Comparison of ENCODE assay signal across 9 mouse cellular contexts in the genomic region with DNA sequence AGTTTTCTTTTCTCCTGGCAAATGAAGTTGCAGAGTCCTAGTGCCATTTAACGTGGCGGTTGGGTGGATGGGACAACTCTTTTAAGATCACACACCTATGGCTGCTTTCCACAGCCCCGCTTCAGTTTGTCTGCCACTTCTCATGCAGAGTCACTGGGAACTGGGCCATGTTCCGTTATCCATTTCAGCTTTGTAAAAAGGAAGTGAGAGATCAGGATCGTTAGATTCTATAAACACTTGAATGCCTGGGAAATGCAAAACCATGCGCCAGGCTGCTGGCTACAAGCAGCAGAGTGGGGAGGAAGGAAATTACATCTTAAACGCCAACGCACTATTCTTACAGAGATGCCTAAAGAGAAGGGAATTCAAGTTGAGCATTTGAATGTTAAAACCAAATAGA.
DNase-seq lines count a peak whose midpoint lies in the region; ATAC-seq and TF ChIP-seq lines count a peak whose summit lies in the region.
"Had no signal": no experiment of that assay in that cellular context is flagged by ENCODE, and none has a peak within 500 bp of the region (broad histone marks: within the 10 kb centered on the region; RNA-seq: fewer than 3 reads in every experiment).

No protein-coding gene starts in this region.

- no peak overlapping the region for H3K4me3 ChIP-seq in stomach, postnatal 0 days (ENCODE audit: low read depth, low read length)
- H3K4me3 ChIP-seq: erythroblast, embryonic 14.5 days had no signal

- ATAC-seq in stomach, postnatal 0 days (ENCODE audit: low FRiP score, low TSS enrichment) = no peak

- H3K36me3 ChIP-seq in stomach, postnatal 0 days (ENCODE audit: control insufficient read depth, insufficient read depth, low read length) = no peaks in the 10 kb centered on the region

- peak overlapping the region; percentile 29; the same call in 1 of the 2 replicates for H3K4me2 ChIP-seq in stomach, postnatal 0 days (replicated peaks; ENCODE audit: low read depth)

- 35% methylated on average over 8 of the region's 8 CpGs for WGBS in stomach, postnatal 0 days

- peak; percentile 12 for DNase-seq in gastrocnemius, postnatal 10 days
- no peak for DNase-seq in gastrocnemius, adult 8-10 months (ENCODE audit: low spot score in 2 of 2)
- DNase-seq in thymus, postnatal 25 days = peak; percentile 33
- no peak for DNase-seq in thymus, postnatal 14 days
- peak; percentile 10 to 31 for DNase-seq in left cerebral cortex, postnatal 36 days (ENCODE audit: low spot score in 2 of 2)
- no peak for DNase-seq in stomach, postnatal 0 days (ENCODE audit: low spot score)
- DNase-seq in embryo, embryonic 10 days (ENCODE audit: low spot score) = no peak
- DNase-seq in urinary bladder, postnatal 25 days (ENCODE audit: low spot score) = no peak

- no peaks in the 10 kb centered on the region for H3K4me1 ChIP-seq in stomach, postnatal 0 days (replicated peaks; ENCODE audit: control insufficient read depth, insufficient read depth)

- H3K27ac ChIP-seq in stomach, postnatal 0 days (replicated peaks) = peak overlapping the region; percentile 35; the same call in 1 of the 2 replicates

- H3K9me3 ChIP-seq in stomach, postnatal 0 days (ENCODE audit: control insufficient read depth, low read length) = no peaks in the 10 kb centered on the region

- intact Hi-C loops in left cerebral cortex, postnatal 36 days (cut with DNase I) = no loop called here

- no peak for TF ChIP-seq CTCF in stomach, postnatal 0 days (IDR thresholded peaks at IDR 0.05; ENCODE audit: low read depth)

- no peak for TF ChIP-seq EP300 in stomach, postnatal 0 days (optimal IDR thresholded peaks at IDR 0.05)

- H3K9ac ChIP-seq in stomach, postnatal 0 days (ENCODE audit: low read length) = no peak overlapping the region

- no peaks in the 10 kb centered on the region for H3K27me3 ChIP-seq in stomach, postnatal 0 days (ENCODE audit: control insufficient read depth, insufficient read depth, low read length)

Comparison
In these comparisons a context has a peak if more than half of its experiments do, and no peak if none do; other contexts are left out.
1. DNase-seq: peak in gastrocnemius, postnatal 10 days (single experiment), thymus, postnatal 25 days (single experiment) and left cerebral cortex, postnatal 36 days (2 of 2); none in gastrocnemius, adult 8-10 months (0 of 2), thymus, postnatal 14 days (single experiment), stomach, postnatal 0 days (single experiment), embryo, embryonic 10 days (single experiment) and urinary bladder, postnatal 25 days (single experiment).